Mouse (Mus musculus): ENCODE measurements around the gene Gdf15. TPM values are rescaled to one million over a fixed set of nuclear protein-coding genes. Genes with fewer than 3 reads are reported as not detected.

Gene Gdf15
- polyA plus RNA-seq, 1 experiment from 2014 or later = 3.1 TPM

GRCm38 (mm10) chr8:70607898-70608748 lies 24.1 kb downstream of the Gdf15 start:
- H3K4me2 ChIP-seq (ENCODE audit: low read depth, low read length) = peak overlapping the region; percentile 93
- under 1% methylated on average over 76 of the region's 84 CpGs for WGBS (ENCODE audit: insufficient replicate concordance)
- peak; percentile 25; the same call in 1 of the 2 replicates for ATAC-seq (ENCODE audit: low read depth)
- peaks cover 12% of the 10 kb centered on the region for H3K27me3 ChIP-seq (ENCODE audit: control insufficient read depth, insufficient read depth, low read depth, low read length)
- peak overlapping the region; percentile 65 for H3K27ac ChIP-seq (ENCODE audit: low read length)
- no peaks in the 10 kb centered on the region for H3K9me3 ChIP-seq (replicated peaks; ENCODE audit: control insufficient read depth, low read length)
- H3K36me3 ChIP-seq (ENCODE audit: control insufficient read depth, insufficient read depth) = no peaks in the 10 kb centered on the region
- peaks cover 58% of the 10 kb centered on the region for H3K4me1 ChIP-seq (ENCODE audit: control insufficient read depth, low read depth, low read length)
- peak overlapping the region; percentile 81 for H3K9ac ChIP-seq (ENCODE audit: low read depth, low read length)
- peak overlapping the region; percentile 76 for H3K4me3 ChIP-seq (ENCODE audit: low read depth, low read length)

- Histone ChIP-seq H3K4me1 (ENCODE audit: control insufficient read depth, low read depth, low read length) (peaks cover 58% of the 10 kb centered on the region), H3K27ac (ENCODE audit: low read length) (peak overlapping the region; percentile 65; the same call in 1 of the 2 replicates)
- WGBS (ENCODE audit: insufficient replicate concordance) = 12% methylated on average over 6 of the region's 6 CpGs
These were observed 24.7 kb downstream of the Gdf15 start for GRCm38 (mm10) chr8:70607603-70607897.

GRCm38 (mm10) chr8:70606780-70607602 lies 25.3 kb downstream of the Gdf15 start:
- peaks cover 55% of the 10 kb centered on the region for H3K4me1 ChIP-seq (ENCODE audit: control insufficient read depth, low read depth, low read length)

More at GRCm38 (mm10) chr8:70607603-70607897, 24.7 kb downstream of the Gdf15 start:
- peak overlapping the region; percentile 81 for H3K9ac ChIP-seq (ENCODE audit: low read depth, low read length)
- ATAC-seq (ENCODE audit: low read depth) = no peak
- peak overlapping the region; percentile 93 for H3K4me2 ChIP-seq (ENCODE audit: low read depth, low read length)
- H3K27me3 ChIP-seq (ENCODE audit: control insufficient read depth, insufficient read depth, low read depth, low read length) = peaks cover 12% of the 10 kb centered on the region
- no peaks in the 10 kb centered on the region for H3K9me3 ChIP-seq (replicated peaks; ENCODE audit: control insufficient read depth, low read length)
- H3K36me3 ChIP-seq (ENCODE audit: control insufficient read depth, insufficient read depth) = no peaks in the 10 kb centered on the region
- H3K4me3 ChIP-seq (ENCODE audit: low read depth, low read length) = peak overlapping the region; percentile 76

GRCm38 (mm10) chr8:70605871-70606779 lies 26.1 kb downstream of the Gdf15 start:
- Histone ChIP-seq H3K27me3 (ENCODE audit: control insufficient read depth, insufficient read depth, low read depth, low read length) (peaks cover 12% of the 10 kb centered on the region), H3K4me1 (ENCODE audit: control insufficient read depth, low read depth, low read length) (peaks cover 54% of the 10 kb centered on the region), H3K4me3 (ENCODE audit: low read depth, low read length) (no peak overlapping the region), H3K27ac (ENCODE audit: low read length) (no peak overlapping the region), H3K9ac (ENCODE audit: low read depth, low read length) (no peak overlapping the region), H3K9me3 (replicated peaks; ENCODE audit: control insufficient read depth, low read length) (no peaks in the 10 kb centered on the region; the same call in 1 of the 2 replicates), H3K4me2 (ENCODE audit: low read depth, low read length) (no peak overlapping the region; the same call in 1 of the 2 replicates), H3K36me3 (ENCODE audit: control insufficient read depth, insufficient read depth) (no peaks in the 10 kb centered on the region)
- WGBS (ENCODE audit: insufficient replicate concordance) = 78% methylated on average over 9 of the region's 9 CpGs
- ATAC-seq (ENCODE audit: low read depth) = no peak

More at GRCm38 (mm10) chr8:70606780-70607602, 25.3 kb downstream of the Gdf15 start:
- WGBS (ENCODE audit: insufficient replicate concordance) = 54% methylated on average over 18 of the region's 18 CpGs
- Histone ChIP-seq H3K27ac (ENCODE audit: low read length) (no peak overlapping the region), H3K4me3 (ENCODE audit: low read depth, low read length) (peak overlapping the region; percentile 76), H3K36me3 (ENCODE audit: control insufficient read depth, insufficient read depth) (no peaks in the 10 kb centered on the region), H3K27me3 (ENCODE audit: control insufficient read depth, insufficient read depth, low read depth, low read length) (peaks cover 12% of the 10 kb centered on the region), H3K9ac (ENCODE audit: low read depth, low read length) (peak overlapping the region; percentile 81), H3K4me2 (ENCODE audit: low read depth, low read length) (peak overlapping the region; percentile 93), H3K9me3 (replicated peaks; ENCODE audit: control insufficient read depth, low read length) (no peaks in the 10 kb centered on the region)
- no peak for ATAC-seq (ENCODE audit: low read depth)

GRCm38 (mm10) chr8:70604558-70604957 lies 27.7 kb downstream of the Gdf15 start:
- H3K4me1 ChIP-seq (ENCODE audit: control insufficient read depth, low read depth, low read length) = peaks cover 48% of the 10 kb centered on the region

GRCm38 (mm10) chr8:70602139-70602811 lies 30.0 kb downstream of the Gdf15 start:
- Histone ChIP-seq H3K4me1 (ENCODE audit: control insufficient read depth, low read depth, low read length) (peaks cover 36% of the 10 kb centered on the region), H3K4me3 (ENCODE audit: low read depth, low read length) (no peak overlapping the region), H3K9ac (ENCODE audit: low read depth, low read length) (no peak overlapping the region), H3K36me3 (ENCODE audit: control insufficient read depth, insufficient read depth) (no peaks in the 10 kb centered on the region), H3K4me2 (ENCODE audit: low read depth, low read length) (no peak overlapping the region), H3K27ac (ENCODE audit: low read length) (no peak overlapping the region), H3K9me3 (replicated peaks; ENCODE audit: control insufficient read depth, low read length) (no peaks in the 10 kb centered on the region; the same call in 1 of the 2 replicates), H3K27me3 (ENCODE audit: control insufficient read depth, insufficient read depth, low read depth, low read length) (no peaks in the 10 kb centered on the region)
- ATAC-seq (ENCODE audit: low read depth) = no peak
- 77% methylated on average over 13 of the region's 13 CpGs for WGBS (ENCODE audit: insufficient replicate concordance)

More at GRCm38 (mm10) chr8:70604558-70604957, 27.7 kb downstream of the Gdf15 start:
- H3K4me3 ChIP-seq (ENCODE audit: low read depth, low read length) = no peak overlapping the region
- H3K27me3 ChIP-seq (ENCODE audit: control insufficient read depth, insufficient read depth, low read depth, low read length) = peaks cover 10% of the 10 kb centered on the region
- no peak overlapping the region for H3K27ac ChIP-seq (ENCODE audit: low read length)
- no peaks in the 10 kb centered on the region; the same call in 1 of the 2 replicates for H3K9me3 ChIP-seq (replicated peaks; ENCODE audit: control insufficient read depth, low read length)
- 73% methylated on average over 7 of the region's 7 CpGs for whole genome bisulfite sequencing (ENCODE audit: insufficient replicate concordance)
- H3K4me2 ChIP-seq (ENCODE audit: low read depth, low read length) = no peak overlapping the region
- no peak for ATAC-seq (ENCODE audit: low read depth)
- no peaks in the 10 kb centered on the region for H3K36me3 ChIP-seq (ENCODE audit: control insufficient read depth, insufficient read depth)
- H3K9ac ChIP-seq (ENCODE audit: low read depth, low read length) = no peak overlapping the region

GRCm38 (mm10) chr8:70601271-70601649 lies 31.0 kb downstream of the Gdf15 start:
- peaks cover 26% of the 10 kb centered on the region for H3K4me1 ChIP-seq (ENCODE audit: control insufficient read depth, low read depth, low read length)
- under 1% methylated on average over 26 of the region's 26 CpGs for whole genome bisulfite sequencing (ENCODE audit: insufficient replicate concordance)
- peak overlapping the region; percentile 54 for H3K4me2 ChIP-seq (ENCODE audit: low read depth, low read length)
- no peak overlapping the region for H3K9ac ChIP-seq (ENCODE audit: low read depth, low read length)
- peak overlapping the region; percentile 48 for H3K27ac ChIP-seq (ENCODE audit: low read length)
- H3K36me3 ChIP-seq (ENCODE audit: control insufficient read depth, insufficient read depth) = no peaks in the 10 kb centered on the region
- no peaks in the 10 kb centered on the region; the same call in 1 of the 2 replicates for H3K9me3 ChIP-seq (replicated peaks; ENCODE audit: control insufficient read depth, low read length)
- no peaks in the 10 kb centered on the region for H3K27me3 ChIP-seq (ENCODE audit: control insufficient read depth, insufficient read depth, low read depth, low read length)
- ATAC-seq (ENCODE audit: low read depth) = peak; percentile 74
- H3K4me3 ChIP-seq (ENCODE audit: low read depth, low read length) = peak overlapping the region; percentile 21

Measured in liver, embryonic 16.5 days (tissue).